Mouse (Mus musculus) thymus, adult 2 months (tissue): ENCODE measurements around the gene Nrap. TPM values are rescaled to one million over a fixed set of nuclear protein-coding genes. Genes with fewer than 3 reads are reported as not detected.

Experiments used
- DNase-seq: peaks from one replicate; pipeline ENCODE4 v3.0.0; 2021
- H3K27ac ChIP-seq: fragments of 200-500 bp; 2 replicates; pipeline ENCODE4 v1.5.1; 2012; ENCODE audit warnings: low read length, control low read depth; ENCODE audit not compliant: control insufficient read depth, insufficient read depth
- H3K27me3 ChIP-seq: fragments of 200-500 bp; 2 replicates; pipeline ENCODE4 v1.6.1; 2012; ENCODE audit warnings: mild to moderate bottlenecking, low read length, moderate library complexity, mixed read lengths; ENCODE audit not compliant: control insufficient read depth, insufficient read depth
- H3K36me3 ChIP-seq: fragments of 200-500 bp; 2 replicates; pipeline ENCODE4 v1.6.1; 2012; ENCODE audit warnings: mild to moderate bottlenecking, low read length, moderate library complexity; ENCODE audit not compliant: control insufficient read depth, insufficient read depth
- H3K4me1 ChIP-seq: fragments of 200-500 bp; replicated peaks from 2 replicates; pipeline ENCODE4 v1.6.1; 2012; ENCODE audit warnings: low read length; ENCODE audit not compliant: control insufficient read depth, insufficient read depth
- H3K4me3 ChIP-seq: fragments of 200-500 bp; 2 replicates; pipeline ENCODE4 v1.5.1; 2012; ENCODE audit warnings: mild to moderate bottlenecking, low read length, control low read depth, moderate library complexity; ENCODE audit not compliant: control insufficient read depth, insufficient read depth
- CTCF ChIP-seq: fragments of 200-500 bp; IDR thresholded peaks from 2 replicates; pipeline ENCODE4 v1.5.1; 2012; ENCODE audit warnings: mild to moderate bottlenecking, control low read depth, low read length, moderate library complexity, borderline replicate concordance; ENCODE audit not compliant: control insufficient read depth, poor library complexity, insufficient read depth; ENCODE audit errors: extremely low read depth
- POLR2A ChIP-seq: fragments of 200-500 bp; IDR thresholded peaks from 2 replicates; pipeline ENCODE4 v1.6.1; 2012; ENCODE audit warnings: mild to moderate bottlenecking, low read length, control low read depth, moderate library complexity; ENCODE audit not compliant: control insufficient read depth, poor library complexity, insufficient read depth; ENCODE audit errors: extremely low read depth
- WGBS: fragments of 180-500 bp; shearing (Covaris S2); methylation state at CpG from one replicate; pipeline ENCODE4 v1.1.7; 2018; 5-methylcytosine and 5-hydroxymethylcytosine counted together
- polyA plus RNA-seq: library from polyadenylated mRNA; depleted of rRNA; stranded (reverse); fragments of >200 nt; gene quantifications from 2 replicates; pipeline ENCODE4 v1.2.3, GENCODE M21; 2012

Nrap gene
- polyA plus RNA-seq, 1 experiment = 4.3 TPM

- H3K27ac ChIP-seq = no peak overlapping the region
- TF ChIP-seq CTCF (no peak), POLR2A (no peak)
- no peaks in the 10 kb centered on the region for H3K27me3 ChIP-seq
- no peaks in the 10 kb centered on the region for H3K36me3 ChIP-seq
- peaks cover 10% of the 10 kb centered on the region for H3K4me1 ChIP-seq
- H3K4me3 ChIP-seq = no peak overlapping the region
- whole genome bisulfite sequencing = 78% methylated on average over 6 of the region's 6 CpGs
- no peak for DNase-seq
Observed at GRCm38 (mm10) chr19:56370389-56371150, 19.3 kb downstream of the Nrap start.

GRCm38 (mm10) chr19:56368912-56369311 lies 20.9 kb downstream of the Nrap start:
- WGBS = 27% methylated on average over 7 of the region's 7 CpGs

GRCm38 (mm10) chr19:56367778-56368177 lies 22.1 kb downstream of the Nrap start:
- DNase-seq = no peak
- Histone ChIP-seq H3K36me3 (no peaks in the 10 kb centered on the region), H3K4me3 (no peak overlapping the region), H3K27me3 (no peaks in the 10 kb centered on the region), H3K4me1 (peaks cover 26% of the 10 kb centered on the region), H3K27ac (no peak overlapping the region)
- TF ChIP-seq CTCF (no peak), POLR2A (no peak)
- 83% methylated on average over 7 of the region's 7 CpGs for WGBS

More at GRCm38 (mm10) chr19:56368912-56369311, 20.9 kb downstream of the Nrap start:
- H3K4me3 ChIP-seq = no peak overlapping the region
- no peaks in the 10 kb centered on the region for H3K27me3 ChIP-seq
- no peaks in the 10 kb centered on the region for H3K36me3 ChIP-seq
- H3K4me1 ChIP-seq = peaks cover 22% of the 10 kb centered on the region
- TF ChIP-seq POLR2A (no peak), CTCF (no peak)
- DNase-seq = peak; percentile 39
- no peak overlapping the region for H3K27ac ChIP-seq

GRCm38 (mm10) chr19:56366625-56367024 lies 23.2 kb downstream of the Nrap start:
- no peaks in the 10 kb centered on the region for H3K36me3 ChIP-seq
- H3K4me3 ChIP-seq = no peak overlapping the region
- WGBS = 92% methylated on average over 9 of the region's 9 CpGs
- no peak overlapping the region for H3K27ac ChIP-seq
- TF ChIP-seq CTCF = no peak
- TF ChIP-seq POLR2A = no peak
- H3K4me1 ChIP-seq = peaks cover 26% of the 10 kb centered on the region
- no peaks in the 10 kb centered on the region for H3K27me3 ChIP-seq
- no peak for DNase-seq

- H3K27ac ChIP-seq = no peak overlapping the region
- TF ChIP-seq POLR2A (no peak), CTCF (no peak)
- no peaks in the 10 kb centered on the region for H3K27me3 ChIP-seq
- no peak overlapping the region for H3K4me3 ChIP-seq
- no peaks in the 10 kb centered on the region for H3K36me3 ChIP-seq
- H3K4me1 ChIP-seq = peaks cover 26% of the 10 kb centered on the region
- no peak for DNase-seq
- 94% methylated on average over 11 of the region's 11 CpGs for WGBS
Observed at GRCm38 (mm10) chr19:56366168-56366567, 23.7 kb downstream of the Nrap start.

GRCm38 (mm10) chr19:56364563-56364962 lies 25.3 kb downstream of the Nrap start:
- Histone ChIP-seq H3K27me3 (no peaks in the 10 kb centered on the region), H3K36me3 (no peaks in the 10 kb centered on the region), H3K27ac (peak overlapping the region; percentile 93), H3K4me3 (no peak overlapping the region), H3K4me1 (peaks cover 26% of the 10 kb centered on the region)
- no peak for TF ChIP-seq CTCF
- TF ChIP-seq POLR2A = no peak
- DNase-seq = no peak
- WGBS = 96% methylated on average over 8 of the region's 8 CpGs
